Mouse (Mus musculus): ENCODE results near the gene Socs2.

DNA sequence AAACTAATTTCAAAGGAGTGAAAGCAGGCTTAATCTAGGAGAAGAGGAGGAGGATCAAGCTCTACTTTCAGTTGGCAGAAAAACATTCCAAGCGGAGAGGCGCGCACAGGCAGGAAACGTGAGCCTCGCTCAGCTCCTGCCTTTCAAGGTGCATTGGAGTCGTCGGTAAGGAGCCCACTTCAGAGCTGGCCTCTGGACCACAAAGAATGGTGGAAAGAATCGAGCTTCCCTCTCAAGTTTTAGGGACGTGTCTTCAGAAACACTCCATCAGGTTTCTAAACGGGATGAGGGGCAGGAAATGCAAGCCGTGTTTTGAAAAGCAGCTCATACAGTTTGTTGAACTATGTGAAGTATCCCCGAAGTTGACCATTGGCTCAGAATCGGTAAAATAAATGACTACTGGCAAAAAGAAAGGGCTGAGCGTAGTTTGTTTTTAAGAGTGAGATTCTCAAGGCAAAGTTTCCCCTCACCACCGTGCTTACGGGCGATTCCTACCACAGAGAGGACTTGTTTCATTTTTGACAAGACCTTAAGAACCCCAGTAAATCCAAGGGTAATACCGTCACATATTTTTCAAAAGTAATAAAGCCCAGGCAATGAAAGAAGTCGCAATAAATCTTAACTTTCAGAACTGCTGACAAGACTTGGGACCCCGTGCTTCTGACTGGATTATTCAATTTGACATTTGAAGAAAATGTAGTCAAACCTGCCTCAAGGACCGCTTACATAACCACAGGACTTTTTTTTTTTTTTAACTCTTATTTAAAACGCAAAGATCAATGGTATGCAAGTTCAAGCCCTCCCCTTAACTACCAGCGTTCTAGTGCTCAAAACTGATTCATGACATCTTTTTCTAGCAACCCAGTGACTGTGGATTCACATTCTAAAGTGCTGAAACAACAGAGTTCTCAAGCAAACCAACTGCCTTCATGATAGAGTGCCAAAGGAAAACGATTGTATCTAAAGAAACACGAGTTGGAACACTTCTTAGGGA lies 21.9 kb downstream of the Socs2 start:
- no peak for TF ChIP-seq CTCF (IDR thresholded peaks at IDR 0.05; ENCODE audit: borderline replicate concordance, extremely low read depth, insufficient read depth, insufficient read length)
- no peak for TF ChIP-seq POLR2A (IDR thresholded peaks at IDR 0.05; ENCODE audit: borderline replicate concordance, extremely low read depth, insufficient read depth, insufficient read length, poor library complexity, severe bottlenecking)
